Mouse (Mus musculus): ENCODE data around the gene Hc. TPM values are rescaled to one million over a fixed set of nuclear protein-coding genes. Genes with fewer than 3 reads are reported as not detected.

Hc gene
- polyA plus RNA-seq, 1 experiment: 168 TPM

DNA sequence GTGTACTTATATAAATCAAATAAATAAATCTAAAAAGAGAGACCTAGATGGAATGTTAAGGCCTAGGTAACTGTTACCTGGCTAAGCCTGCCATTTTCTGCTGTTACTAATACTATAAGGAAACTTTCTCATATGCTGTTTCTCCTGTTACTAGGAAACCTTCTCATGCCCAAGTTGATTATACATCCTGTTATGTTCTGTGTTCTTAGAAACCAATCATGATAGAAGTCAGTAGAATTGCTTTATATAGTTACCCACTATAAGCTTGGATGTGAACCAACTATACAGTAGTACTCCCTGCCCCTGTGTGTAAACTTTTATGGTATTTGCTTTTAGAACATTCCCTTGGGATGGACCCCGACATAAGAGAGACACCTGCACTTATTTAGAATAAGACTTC is 73.6 kb downstream of the Hc start:
- DNase-seq: no peak
- Histone ChIP-seq H3K4me1 (ENCODE audit: control insufficient read depth, insufficient read depth, low read length) (no peaks in the 10 kb centered on the region), H3K4me3 (replicated peaks; ENCODE audit: extremely low read depth, low read depth, low read length) (no peak overlapping the region)
- WGBS: 43% methylated on average over 1 of the region's 1 CpGs
- no peak for TF ChIP-seq CTCF (IDR thresholded peaks at IDR 0.05; ENCODE audit: insufficient read depth, low read length)
- no peak for TF ChIP-seq POLR2A (IDR thresholded peaks at IDR 0.05; ENCODE audit: borderline replicate concordance, extremely low read depth, low read depth, low read length)

DNA sequence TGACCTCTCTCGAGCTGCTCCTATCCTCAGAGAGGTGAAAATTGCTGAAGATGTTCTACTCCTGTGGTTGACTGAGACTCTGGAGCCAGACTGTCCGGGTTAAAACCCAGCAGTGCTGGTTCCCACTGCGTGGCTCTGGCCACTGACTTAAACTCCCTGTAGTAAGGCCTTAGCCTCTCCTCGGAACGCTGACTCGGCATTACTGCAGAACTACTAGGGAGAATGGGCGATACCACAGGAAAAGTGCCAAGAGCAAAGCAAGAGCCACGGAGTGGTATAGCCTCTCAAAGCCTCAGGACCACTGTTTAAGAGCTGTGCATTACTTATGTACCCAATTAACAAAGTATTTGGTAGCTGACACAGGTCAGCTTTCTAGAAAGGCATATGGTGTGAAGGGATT is 76.4 kb downstream of the Hc start:
- no peak for DNase-seq
- TF ChIP-seq CTCF (IDR thresholded peaks at IDR 0.05; ENCODE audit: insufficient read depth, low read length) (no peak), POLR2A (IDR thresholded peaks at IDR 0.05; ENCODE audit: borderline replicate concordance, extremely low read depth, low read depth, low read length) (no peak)
- WGBS: 82% methylated on average over 8 of the region's 8 CpGs

GRCm38 (mm10) chr2:34982906-34983698 is 78.1 kb downstream of the Hc start:
- no peak overlapping the region for H3K4me3 ChIP-seq (replicated peaks; ENCODE audit: extremely low read depth, low read depth, low read length)
- 59% methylated on average over 11 of the region's 11 CpGs for WGBS
- no peaks in the 10 kb centered on the region for H3K4me1 ChIP-seq (ENCODE audit: control insufficient read depth, insufficient read depth, low read length)
- no peak for DNase-seq
- TF ChIP-seq CTCF (IDR thresholded peaks at IDR 0.05; ENCODE audit: insufficient read depth, low read length) (no peak), POLR2A (IDR thresholded peaks at IDR 0.05; ENCODE audit: borderline replicate concordance, extremely low read depth, low read depth, low read length) (no peak)

More for the DNA sequence above, 76.4 kb downstream of the Hc start:
- Histone ChIP-seq H3K4me3 (replicated peaks; ENCODE audit: extremely low read depth, low read depth, low read length) (no peak overlapping the region), H3K4me1 (ENCODE audit: control insufficient read depth, insufficient read depth, low read length) (no peaks in the 10 kb centered on the region)

DNA sequence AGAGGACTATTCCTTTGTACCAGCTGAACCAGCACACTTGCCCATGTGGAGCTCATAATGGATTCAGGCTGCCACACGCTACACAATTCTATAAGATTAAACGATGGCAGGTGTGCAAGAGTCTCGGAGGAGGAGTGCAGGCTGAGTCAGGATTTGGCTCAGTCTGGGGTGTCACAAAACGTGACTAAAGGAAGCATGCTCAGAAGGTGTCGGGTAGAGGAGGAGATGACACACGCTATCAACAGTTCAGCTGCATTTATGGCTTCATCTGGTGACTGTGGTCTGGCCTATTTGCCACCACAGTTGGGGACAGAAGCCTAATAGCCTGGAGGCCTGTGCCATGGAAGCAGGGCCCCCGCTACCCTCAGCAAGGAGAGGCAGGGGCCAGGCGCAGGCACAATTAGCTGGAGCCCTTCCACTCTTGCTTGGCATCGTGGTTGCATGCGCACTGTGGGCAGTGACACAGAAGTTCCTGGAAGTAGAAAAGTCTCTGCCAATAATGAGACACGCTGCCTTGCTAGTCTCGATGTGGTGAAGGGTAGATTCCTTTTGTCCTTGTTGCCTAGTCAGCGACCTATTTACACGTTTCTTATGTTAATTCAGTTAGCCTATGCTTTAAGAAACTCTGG is 79.0 kb downstream of the Hc start:
- TF ChIP-seq POLR2A (IDR thresholded peaks at IDR 0.05; ENCODE audit: borderline replicate concordance, extremely low read depth, low read depth, low read length): no peak
- no peak for TF ChIP-seq CTCF (IDR thresholded peaks at IDR 0.05; ENCODE audit: insufficient read depth, low read length)
- WGBS: 71% methylated on average over 14 of the region's 14 CpGs
- DNase-seq: no peak
- Histone ChIP-seq H3K4me3 (replicated peaks; ENCODE audit: extremely low read depth, low read depth, low read length) (no peak overlapping the region), H3K4me1 (ENCODE audit: control insufficient read depth, insufficient read depth, low read length) (no peaks in the 10 kb centered on the region; the same call in 1 of the 2 replicates)

DNA sequence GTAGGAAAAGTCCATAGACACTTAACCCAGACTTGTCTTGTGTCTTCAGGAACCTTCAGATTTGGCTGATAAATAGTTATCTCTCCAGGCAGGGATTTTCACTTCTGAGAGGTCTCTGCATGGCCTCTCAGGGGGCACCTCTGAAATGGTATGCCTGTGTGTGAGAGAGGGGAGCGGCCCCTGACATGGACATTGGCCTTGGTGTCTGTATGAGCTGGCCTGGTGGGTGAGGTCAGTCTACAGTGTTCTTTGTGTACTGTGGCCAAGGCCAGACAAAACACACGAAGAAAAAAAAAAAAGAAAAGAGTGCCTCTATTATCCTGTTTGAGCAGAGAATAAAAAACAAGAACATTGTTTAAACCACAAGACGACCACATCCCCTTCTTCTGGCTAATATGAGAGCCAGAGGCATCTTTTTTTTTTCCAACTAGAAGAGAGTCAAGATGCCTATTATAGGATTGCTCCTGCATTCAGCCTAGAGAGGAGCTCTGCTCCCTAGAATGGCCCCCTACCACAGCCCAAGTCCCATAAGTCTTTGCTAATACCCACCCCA is 81.7 kb downstream of the Hc start:
- Histone ChIP-seq H3K4me3 (replicated peaks; ENCODE audit: extremely low read depth, low read depth, low read length) (no peak overlapping the region), H3K4me1 (ENCODE audit: control insufficient read depth, insufficient read depth, low read length) (no peaks in the 10 kb centered on the region; the same call in 1 of the 2 replicates)
- TF ChIP-seq POLR2A (IDR thresholded peaks at IDR 0.05; ENCODE audit: borderline replicate concordance, extremely low read depth, low read depth, low read length) (no peak), CTCF (IDR thresholded peaks at IDR 0.05; ENCODE audit: insufficient read depth, low read length) (no peak)
- WGBS: 47% methylated on average over 3 of the region's 3 CpGs
- no peak for DNase-seq

- TF ChIP-seq CTCF (IDR thresholded peaks at IDR 0.05; ENCODE audit: insufficient read depth, low read length) (no peak), POLR2A (IDR thresholded peaks at IDR 0.05; ENCODE audit: borderline replicate concordance, extremely low read depth, low read depth, low read length) (no peak)
- Histone ChIP-seq H3K4me3 (replicated peaks; ENCODE audit: extremely low read depth, low read depth, low read length) (no peak overlapping the region), H3K4me1 (ENCODE audit: control insufficient read depth, insufficient read depth, low read length) (no peaks in the 10 kb centered on the region; the same call in 1 of the 2 replicates)
- WGBS: 97% methylated on average over 2 of the region's 2 CpGs
- DNase-seq: no peak
These were observed 83.0 kb downstream of the Hc start for GRCm38 (mm10) chr2:34978226-34978625.

DNA sequence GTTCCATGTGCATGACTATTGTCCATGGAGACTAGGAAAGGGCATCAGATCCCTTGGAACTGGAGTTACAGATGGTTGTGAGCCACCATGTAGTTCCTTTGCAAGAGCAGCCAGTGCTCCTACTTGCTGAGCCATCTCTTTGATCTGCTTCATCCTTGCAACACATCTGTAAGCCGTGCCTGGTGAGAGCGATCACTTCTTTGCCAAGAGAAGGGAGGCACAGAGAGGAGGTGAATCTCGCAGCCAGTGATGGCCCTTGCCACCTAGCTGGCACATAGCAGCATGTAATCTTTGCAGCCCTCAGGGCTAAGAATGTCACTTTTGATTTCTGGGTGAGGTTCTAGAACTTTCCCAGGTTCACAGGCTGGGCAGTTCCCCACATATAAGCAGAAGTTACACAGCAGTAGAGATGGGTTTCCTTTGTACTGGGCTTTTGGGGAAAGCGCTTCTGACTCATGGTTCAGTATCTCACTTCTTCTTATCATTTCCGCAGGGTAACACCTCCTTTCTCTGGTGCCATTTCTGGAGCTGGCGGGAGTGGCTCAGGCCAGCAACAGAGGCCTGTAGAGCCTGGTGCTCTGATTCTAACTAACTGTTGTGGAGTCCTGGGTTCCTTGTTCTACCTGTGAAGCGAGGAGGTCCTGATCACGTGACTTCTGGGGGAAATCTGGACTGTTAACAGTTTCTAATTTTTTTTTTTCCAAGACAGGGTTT is 84.1 kb downstream of the Hc start:
- Histone ChIP-seq H3K4me3 (replicated peaks; ENCODE audit: extremely low read depth, low read depth, low read length) (no peak overlapping the region), H3K4me1 (ENCODE audit: control insufficient read depth, insufficient read depth, low read length) (no peaks in the 10 kb centered on the region; the same call in 1 of the 2 replicates)
- WGBS: 63% methylated on average over 8 of the region's 8 CpGs
- TF ChIP-seq CTCF (IDR thresholded peaks at IDR 0.05; ENCODE audit: insufficient read depth, low read length) (no peak), POLR2A (IDR thresholded peaks at IDR 0.05; ENCODE audit: borderline replicate concordance, extremely low read depth, low read depth, low read length) (no peak)
- no peak for DNase-seq

- no peaks in the 10 kb centered on the region; the same call in 1 of the 2 replicates for H3K4me1 ChIP-seq (ENCODE audit: control insufficient read depth, insufficient read depth, low read length)
- WGBS: 81% methylated on average over 6 of the region's 6 CpGs
- TF ChIP-seq POLR2A (IDR thresholded peaks at IDR 0.05; ENCODE audit: borderline replicate concordance, extremely low read depth, low read depth, low read length): no peak
- TF ChIP-seq CTCF (IDR thresholded peaks at IDR 0.05; ENCODE audit: insufficient read depth, low read length): no peak
- DNase-seq: no peak
- no peak overlapping the region for H3K4me3 ChIP-seq (replicated peaks; ENCODE audit: extremely low read depth, low read depth, low read length)
These were observed 84.8 kb downstream of the Hc start for GRCm38 (mm10) chr2:34976447-34976846.

- no peak overlapping the region for H3K4me3 ChIP-seq (replicated peaks; ENCODE audit: extremely low read depth, low read depth, low read length)
- 71% methylated on average over 8 of the region's 8 CpGs for WGBS
- TF ChIP-seq CTCF (IDR thresholded peaks at IDR 0.05; ENCODE audit: insufficient read depth, low read length) (no peak), POLR2A (IDR thresholded peaks at IDR 0.05; ENCODE audit: borderline replicate concordance, extremely low read depth, low read depth, low read length) (no peak)
These were observed 88.2 kb downstream of the Hc start for GRCm38 (mm10) chr2:34973087-34973486.

More at GRCm38 (mm10) chr2:34973087-34973486, 88.2 kb downstream of the Hc start:
- no peak for DNase-seq
- no peaks in the 10 kb centered on the region; the same call in 1 of the 2 replicates for H3K4me1 ChIP-seq (ENCODE audit: control insufficient read depth, insufficient read depth, low read length)
